Mouse (Mus musculus) stomach, embryonic 14.5 days (tissue): ENCODE measurements around the gene Bsdc1. TPM values are rescaled to one million over a fixed set of nuclear protein-coding genes. Genes with fewer than 3 reads are reported as not detected.
"Not testable (repeated sequence)": the region's sequence is repeated elsewhere in the genome, so short reads cannot be mapped to it uniquely, and the experiment has no call there.

Experiments used
- ATAC-seq: fragments of 200-750 bp; cut with Nextera tagmentation; 2 replicates; pipeline ENCODE4 v1.8.0; 2017; ENCODE audit warnings: low read depth, moderate TSS enrichment; ENCODE audit not compliant: insufficient number of reproducible peaks, insufficient read depth, low FRiP score
- H3K27ac ChIP-seq: fragments of 300-500 bp; sonication (generic); 2 replicates; pipeline ENCODE4 v1.5.1; 2014; ENCODE audit warnings: mild to moderate bottlenecking, low read length, moderate library complexity, mixed read lengths
- H3K27me3 ChIP-seq: fragments of 300-500 bp; sonication (generic); 2 replicates; pipeline ENCODE4 v1.6.1; 2014; ENCODE audit warnings: low read length, control low read depth, mixed read lengths; ENCODE audit not compliant: control insufficient read depth, insufficient read depth
- H3K36me3 ChIP-seq: fragments of 300-500 bp; sonication (generic); 2 replicates; pipeline ENCODE4 v1.6.1; 2014; ENCODE audit warnings: mild to moderate bottlenecking, control low read depth, low read length, moderate library complexity, mixed read lengths; ENCODE audit not compliant: control insufficient read depth, insufficient read depth
- H3K4me1 ChIP-seq: fragments of 300-500 bp; sonication (generic); 2 replicates; pipeline ENCODE4 v1.6.1; 2014; ENCODE audit warnings: low read length, control low read depth, mixed read lengths; ENCODE audit not compliant: control insufficient read depth, insufficient read depth
- H3K4me2 ChIP-seq: fragments of 300-500 bp; sonication (generic); replicated peaks from 2 replicates; pipeline ENCODE4 v1.6.1; 2014; ENCODE audit warnings: low read depth, low read length, control low read depth
- H3K4me3 ChIP-seq: fragments of 300-500 bp; sonication (generic); 2 replicates; pipeline ENCODE4 v1.5.1; 2014; ENCODE audit warnings: low read depth, low read length, control low read depth
- H3K9ac ChIP-seq: fragments of 300-500 bp; sonication (generic); replicated peaks from 2 replicates; pipeline ENCODE4 v1.6.1; 2014; ENCODE audit warnings: low read depth, mild to moderate bottlenecking, control low read depth, low read length, moderate library complexity, mixed read lengths
- H3K9me3 ChIP-seq: fragments of 300-500 bp; sonication (generic); 2 replicates; pipeline ENCODE4 v1.6.1; 2016; ENCODE audit warnings: low read depth, low read length, control low read depth; ENCODE audit not compliant: control insufficient read depth
- WGBS: fragments of 180-500 bp; shearing (Covaris S2); extraction: QIAGEN DNeasy Blood & Tissue Kit; methylation state at CpG from one replicate; pipeline ENCODE4 v1.1.7; 2014; 5-methylcytosine and 5-hydroxymethylcytosine counted together
- polyA plus RNA-seq: library from polyadenylated mRNA; unstranded; fragments of >200 nt; fragmentation: Nextera tagmentation; extraction: Ambion mirVana; gene quantifications from 2 replicates; pipeline ENCODE4 v1.2.1, GENCODE M21; 2014

The Bsdc1 gene
- polyA plus RNA-seq, 1 experiment from 2014 or later = 25.6 TPM

GRCm38 (mm10) chr4:129448713-129449112 is 12.7 kb upstream of the Bsdc1 start:
- Histone ChIP-seq H3K9me3 (no peaks in the 10 kb centered on the region), H3K27ac (no peak overlapping the region), H3K36me3 (no peaks in the 10 kb centered on the region), H3K4me1 (no peaks in the 10 kb centered on the region), H3K9ac (no peak overlapping the region), H3K4me3 (no peak overlapping the region), H3K27me3 (no peaks in the 10 kb centered on the region), H3K4me2 (no peak overlapping the region)
- ATAC-seq = no peak
- WGBS = 84% methylated on average over 6 of the region's 6 CpGs

- ATAC-seq = no peak
- Histone ChIP-seq H3K9me3 (no peaks in the 10 kb centered on the region), H3K4me2 (no peak overlapping the region), H3K36me3 (no peaks in the 10 kb centered on the region), H3K4me1 (no peaks in the 10 kb centered on the region), H3K27ac (no peak overlapping the region), H3K9ac (no peak overlapping the region), H3K27me3 (no peaks in the 10 kb centered on the region), H3K4me3 (no peak overlapping the region)
- WGBS = 80% methylated on average over 2 of the region's 2 CpGs
Measured at GRCm38 (mm10) chr4:129450851-129451250, 10.5 kb upstream of the Bsdc1 start.

DNA sequence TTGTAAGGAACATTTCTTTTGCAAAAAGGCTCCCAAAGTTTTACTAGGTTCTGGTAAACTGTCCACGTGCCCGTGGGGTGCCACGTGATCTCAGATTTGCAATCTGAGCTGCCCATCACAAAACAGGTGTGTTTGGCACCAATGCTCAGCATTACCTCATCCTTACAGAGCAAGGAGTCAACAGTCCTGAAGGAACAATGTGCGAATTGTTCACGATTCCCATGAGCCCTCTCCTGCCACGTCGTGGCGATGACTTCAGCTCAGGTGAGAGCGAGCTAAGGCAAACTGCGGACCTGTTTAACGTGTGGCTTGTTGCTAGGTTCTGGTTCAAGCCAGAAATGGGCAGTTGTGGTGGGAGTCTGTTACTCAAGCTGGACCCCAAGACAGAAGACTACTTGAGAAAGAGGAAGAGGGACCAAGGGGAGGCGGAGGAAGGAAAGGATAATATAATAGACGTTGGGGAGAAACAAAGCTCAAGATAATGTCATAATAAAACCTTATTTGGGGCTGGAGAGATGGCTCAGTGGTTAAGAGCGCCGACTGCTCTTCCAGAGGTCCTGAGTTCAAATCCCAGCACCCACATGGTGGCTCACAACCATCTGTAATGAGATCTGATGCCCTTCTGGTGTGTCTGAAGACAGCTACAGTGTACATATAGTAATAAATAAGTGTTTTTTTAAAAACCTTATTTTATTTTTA is 9.8 kb upstream of the Bsdc1 start:
- H3K4me2 ChIP-seq = no peak overlapping the region
- H3K27ac ChIP-seq = no peak overlapping the region
- no peaks in the 10 kb centered on the region for H3K4me1 ChIP-seq

GRCm38 (mm10) chr4:129455265-129455664 is 6.1 kb upstream of the Bsdc1 start:
- no peak overlapping the region for H3K9ac ChIP-seq
- ATAC-seq = peak; percentile 77
- H3K4me3 ChIP-seq = no peak overlapping the region
- no peaks in the 10 kb centered on the region for H3K9me3 ChIP-seq
- H3K4me1 ChIP-seq = no peaks in the 10 kb centered on the region
- no peaks in the 10 kb centered on the region for H3K36me3 ChIP-seq
- H3K27ac ChIP-seq = no peak overlapping the region
- H3K4me2 ChIP-seq = no peak overlapping the region
- under 1% methylated on average over 5 of the region's 5 CpGs for WGBS
- no peaks in the 10 kb centered on the region for H3K27me3 ChIP-seq

More for the DNA sequence above, 9.8 kb upstream of the Bsdc1 start:
- no peak overlapping the region for H3K4me3 ChIP-seq
- WGBS = 81% methylated on average over 15 of the region's 15 CpGs
- no peaks in the 10 kb centered on the region for H3K27me3 ChIP-seq
- ATAC-seq = no peak
- H3K36me3 ChIP-seq = no peaks in the 10 kb centered on the region
- no peak overlapping the region for H3K9ac ChIP-seq
- H3K9me3 ChIP-seq = no peaks in the 10 kb centered on the region

DNA sequence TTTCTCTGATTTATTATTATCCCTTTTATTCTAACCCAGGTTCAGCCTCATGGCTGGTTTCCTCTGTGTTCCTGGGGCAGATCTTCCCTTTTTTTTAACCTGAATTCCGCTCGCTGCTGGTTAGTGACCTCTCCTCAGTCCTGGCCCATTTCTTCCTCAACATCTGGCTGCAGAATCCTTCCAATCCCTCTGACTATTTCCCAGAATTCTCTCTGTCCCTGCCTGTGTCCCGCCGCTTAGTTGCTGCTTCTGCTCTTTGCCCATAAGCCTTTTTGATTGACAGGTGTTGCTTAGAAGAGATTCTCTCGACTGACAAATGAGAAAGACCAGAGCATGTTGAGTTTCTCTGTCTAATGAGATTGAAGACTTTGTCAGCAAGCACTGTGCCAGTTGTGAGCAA is 5.3 kb upstream of the Bsdc1 start:
- Histone ChIP-seq H3K9ac (no peak overlapping the region), H3K27ac (no peak overlapping the region), H3K4me2 (no peak overlapping the region), H3K9me3 (no peaks in the 10 kb centered on the region), H3K4me1 (no peaks in the 10 kb centered on the region), H3K36me3 (no peaks in the 10 kb centered on the region), H3K4me3 (no peak overlapping the region), H3K27me3 (no peaks in the 10 kb centered on the region)
- ATAC-seq = no peak
- 64% methylated on average over 5 of the region's 5 CpGs for WGBS

- WGBS = 73% methylated on average over 2 of the region's 2 CpGs
- not testable (repeated sequence) for H3K9me3 ChIP-seq, H3K36me3 ChIP-seq, ATAC-seq, H3K4me1 ChIP-seq, H3K27me3 ChIP-seq, H3K4me3 ChIP-seq, H3K9ac ChIP-seq, H3K4me2 ChIP-seq, H3K27ac ChIP-seq
Measured at GRCm38 (mm10) chr4:129457311-129457710, 4.1 kb upstream of the Bsdc1 start.

DNA sequence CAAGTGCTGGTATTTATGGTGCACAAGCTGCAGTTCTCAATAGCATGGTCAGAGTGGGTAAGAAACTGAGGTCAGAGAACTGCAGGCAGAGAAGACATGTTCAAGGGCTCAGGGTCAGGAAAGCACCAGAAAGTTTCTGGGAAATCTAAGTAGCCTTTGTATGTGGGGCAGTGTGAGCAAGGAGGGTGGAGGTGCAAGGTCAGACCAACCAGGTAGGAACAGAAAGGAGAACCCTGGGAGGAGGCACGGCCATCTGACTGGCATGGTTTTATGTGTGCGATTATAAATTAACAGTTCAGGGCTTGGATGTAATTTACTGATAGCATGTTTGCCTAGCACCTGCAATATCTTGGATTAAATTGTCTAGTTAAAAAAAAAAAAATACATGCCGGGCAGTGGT is 1.7 kb upstream of the Bsdc1 start:
- 77% methylated on average over 3 of the region's 3 CpGs for WGBS

GRCm38 (mm10) chr4:129460827-129461182 is 576 bp upstream of the Bsdc1 start:
- H3K27me3 ChIP-seq = no peaks in the 10 kb centered on the region
- peak overlapping the region; percentile 76 for H3K4me3 ChIP-seq
- peak overlapping the region; percentile 61 for H3K9ac ChIP-seq
- peaks cover 9% of the 10 kb centered on the region for H3K36me3 ChIP-seq
- H3K27ac ChIP-seq = peak overlapping the region; percentile 93
- peak overlapping the region; percentile 79 for H3K4me2 ChIP-seq
- 0% methylated on average over 4 of the region's 4 CpGs for WGBS
- H3K9me3 ChIP-seq = no peaks in the 10 kb centered on the region
- peak; percentile 31; the same call in 1 of the 2 replicates for ATAC-seq
- H3K4me1 ChIP-seq = peaks cover 6% of the 10 kb centered on the region; the same call in 1 of the 2 replicates

More for the DNA sequence above, 1.7 kb upstream of the Bsdc1 start:
- no peak for ATAC-seq
- H3K27me3 ChIP-seq = no peaks in the 10 kb centered on the region
- H3K36me3 ChIP-seq = no peaks in the 10 kb centered on the region
- H3K4me2 ChIP-seq = no peak overlapping the region
- H3K4me1 ChIP-seq = peaks cover 6% of the 10 kb centered on the region; the same call in 1 of the 2 replicates
- H3K4me3 ChIP-seq = no peak overlapping the region
- H3K9ac ChIP-seq = no peak overlapping the region
- no peaks in the 10 kb centered on the region for H3K9me3 ChIP-seq
- no peak overlapping the region for H3K27ac ChIP-seq

DNA sequence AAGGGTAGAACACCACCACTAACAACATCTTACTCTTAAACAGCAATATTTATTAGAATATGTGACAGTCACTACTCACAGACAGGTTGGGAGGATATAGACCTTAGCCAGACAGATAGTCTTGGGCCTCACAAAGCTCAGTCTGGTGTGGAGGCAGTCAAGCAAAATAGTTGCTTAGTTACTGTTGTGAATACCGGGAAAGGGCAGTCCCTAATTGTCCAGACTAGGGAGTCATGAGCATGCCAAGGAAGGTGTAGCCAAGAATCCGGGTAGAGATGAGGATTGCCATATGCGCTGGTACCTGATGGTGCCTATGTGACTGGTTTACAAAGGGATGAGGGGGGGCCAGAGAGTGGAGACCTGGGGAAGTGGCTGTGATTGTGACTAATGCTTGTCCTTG is 737 bp downstream of the Bsdc1 start:
- no peaks in the 10 kb centered on the region for H3K9me3 ChIP-seq
- no peak overlapping the region for H3K27ac ChIP-seq

More for the DNA sequence above, 737 bp downstream of the Bsdc1 start:
- Histone ChIP-seq H3K36me3 (peaks cover 21% of the 10 kb centered on the region), H3K27me3 (no peaks in the 10 kb centered on the region), H3K4me3 (peak overlapping the region; percentile 76), H3K4me1 (peaks cover 6% of the 10 kb centered on the region; the same call in 1 of the 2 replicates), H3K4me2 (peak overlapping the region; percentile 67), H3K9ac (peak overlapping the region; percentile 59; the same call in 1 of the 2 replicates)
- ATAC-seq = no peak
- WGBS = 47% methylated on average over 3 of the region's 3 CpGs
